Mouse (Mus musculus) MEL (cell line): Measurements from ENCODE around the gene Cpne2. TPM values are rescaled to one million over a fixed set of nuclear protein-coding genes. Genes with fewer than 3 reads are reported as not detected.

Experiments
- DNase-seq: peaks from one replicate; pipeline ENCODE4 v3.0.0; 2011; ENCODE audit warnings: low read depth, low spot score
- H3K27ac ChIP-seq: 2 replicates; pipeline ENCODE4 v1.5.1; 2012; ENCODE audit warnings: low read depth, mild to moderate bottlenecking, control low read depth, low read length, moderate library complexity; ENCODE audit not compliant: control insufficient read depth
- H3K27me3 ChIP-seq, 2 experiments: fragments of 150-350 bp in 1 of 2; sonication (generic) in 1 of 2; 2 replicates each; pipeline ENCODE4 v1.6.1; 2012; ENCODE audit warnings: low read length in 2 of 2, mild to moderate bottlenecking in 2 of 2, improper control_type of control experiment in 1 of 2, moderate library complexity in 1 of 2; ENCODE audit not compliant: insufficient read depth in 2 of 2, control insufficient read depth in 1 of 2
- H3K36me3 ChIP-seq, 2 experiments: 2 replicates each; pipeline ENCODE4 v1.6.1; 2012 to 2014; ENCODE audit warnings: low read length in 2 of 2, improper control_type of control experiment in 1 of 2, inconsistent platforms in 1 of 2, mild to moderate bottlenecking in 1 of 2; ENCODE audit not compliant: insufficient read depth in 2 of 2, control insufficient read depth in 1 of 2
- H3K4me1 ChIP-seq, 2 experiments: fragments of 150-350 bp in 1 of 2; sonication (generic) in 1 of 2; 2 replicates each; pipeline ENCODE4 v1.6.1; 2012; ENCODE audit warnings: low read length in 2 of 2, improper control_type of control experiment in 1 of 2, mild to moderate bottlenecking in 1 of 2; ENCODE audit not compliant: insufficient read depth in 2 of 2, control insufficient read depth in 1 of 2
- H3K4me3 ChIP-seq, 2 experiments: fragments of 150-350 bp in 1 of 2; sonication (generic) in 1 of 2; 2 replicates each; pipeline ENCODE4 v1.5.1; 2012; ENCODE audit warnings: low read depth in 2 of 2, low read length in 2 of 2, mild to moderate bottlenecking in 2 of 2, moderate library complexity in 2 of 2, control low read depth in 1 of 2, improper control_type of control experiment in 1 of 2; ENCODE audit not compliant: control insufficient read depth in 1 of 2, insufficient read depth in 1 of 2
- H3K79me2 ChIP-seq: 2 replicates; pipeline ENCODE4 v1.6.1; 2012; ENCODE audit warnings: mild to moderate bottlenecking, low read length, moderate library complexity; ENCODE audit not compliant: control insufficient read depth, poor library complexity, insufficient read depth
- H3K9ac ChIP-seq: 2 replicates; pipeline ENCODE4 v1.6.1; 2012; ENCODE audit warnings: low read depth, mild to moderate bottlenecking, control low read depth, low read length, moderate library complexity; ENCODE audit not compliant: control insufficient read depth, poor library complexity, severe bottlenecking
- H3K9me3 ChIP-seq: fragments of 150-350 bp; sonication (generic); replicated peaks from 2 replicates; pipeline ENCODE4 v1.6.1; 2012; ENCODE audit warnings: mild to moderate bottlenecking, low read length, improper control_type of control experiment, moderate library complexity; ENCODE audit not compliant: insufficient read depth
- BHLHE40 ChIP-seq: IDR thresholded peaks from 2 replicates; pipeline ENCODE4 v1.6.1; 2012; ENCODE audit warnings: low read depth, mild to moderate bottlenecking, inconsistent platforms, low read length, improper control_type of control experiment, borderline replicate concordance
- CTCF ChIP-seq, 3 experiments: IDR thresholded peaks in 2 of 3; conservative IDR thresholded peaks in 1 of 3; 2 replicates each; pipeline ENCODE4 v1.5.1; 2011 to 2012; ENCODE audit warnings: low read length in 3 of 3, low read depth in 2 of 3, mild to moderate bottlenecking in 2 of 3, improper control_type of control experiment in 1 of 3, inconsistent platforms in 1 of 3, mixed read lengths in 1 of 3, moderate library complexity in 1 of 3; ENCODE audit not compliant: control insufficient read depth in 1 of 3, insufficient read depth in 1 of 3, poor library complexity in 1 of 3, severe bottlenecking in 1 of 3
- ELF1 ChIP-seq: IDR thresholded peaks from 2 replicates; pipeline ENCODE4 v1.6.1; 2014; ENCODE audit warnings: low read depth, mild to moderate bottlenecking, inconsistent platforms, low read length, improper control_type of control experiment, moderate library complexity
- ETS1 ChIP-seq: IDR thresholded peaks from 2 replicates; pipeline ENCODE4 v1.6.1; 2012; ENCODE audit warnings: low read depth, mild to moderate bottlenecking, inconsistent platforms, low read length, improper control_type of control experiment, moderate library complexity
- GABPA ChIP-seq: IDR thresholded peaks from 2 replicates; pipeline ENCODE4 v1.6.1; 2012; ENCODE audit warnings: low read depth, mild to moderate bottlenecking, inconsistent platforms, low read length, improper control_type of control experiment, moderate library complexity
- HCFC1 ChIP-seq: IDR thresholded peaks from 2 replicates; pipeline ENCODE4 v1.6.1; 2012; ENCODE audit warnings: low read depth, mild to moderate bottlenecking, inconsistent platforms, low read length, improper control_type of control experiment, moderate library complexity
- KAT2A ChIP-seq: conservative IDR thresholded peaks from 2 replicates; pipeline ENCODE4 v1.6.1; 2012; ENCODE audit warnings: low read depth, low read length, improper control_type of control experiment, inconsistent platforms
- MAZ ChIP-seq: IDR thresholded peaks from 2 replicates; pipeline ENCODE4 v1.6.1; 2012; ENCODE audit warnings: low read depth, mild to moderate bottlenecking, inconsistent platforms, low read length, improper control_type of control experiment
- MEF2A ChIP-seq: IDR thresholded peaks from 2 replicates; pipeline ENCODE4 v1.6.1; 2014; ENCODE audit warnings: low read depth, mild to moderate bottlenecking, inconsistent platforms, low read length, improper control_type of control experiment; ENCODE audit not compliant: poor library complexity, insufficient replicate concordance, severe bottlenecking; ENCODE audit errors: extremely low read depth
- MXI1 ChIP-seq: IDR thresholded peaks from 2 replicates; pipeline ENCODE4 v1.6.1; 2011; ENCODE audit warnings: mild to moderate bottlenecking, low read depth, low read length, improper control_type of control experiment
- MYB ChIP-seq: IDR thresholded peaks from 2 replicates; pipeline ENCODE4 v1.6.1; 2011; ENCODE audit warnings: mild to moderate bottlenecking, low read depth, low read length, improper control_type of control experiment
- NELFE ChIP-seq: IDR thresholded peaks from 2 replicates; pipeline ENCODE4 v1.6.1; 2011; ENCODE audit warnings: low read depth, low read length, improper control_type of control experiment
- RAD21 ChIP-seq: IDR thresholded peaks from 2 replicates; pipeline ENCODE4 v1.6.1; 2011; ENCODE audit warnings: mild to moderate bottlenecking, low read depth, low read length, improper control_type of control experiment
- RCOR1 ChIP-seq: IDR thresholded peaks from 2 replicates; pipeline ENCODE4 v1.6.1; 2012; ENCODE audit warnings: low read depth, mild to moderate bottlenecking, inconsistent platforms, low read length, improper control_type of control experiment
- TCF12 ChIP-seq: IDR thresholded peaks from 2 replicates; pipeline ENCODE4 v1.6.1; 2014; ENCODE audit warnings: low read depth, mild to moderate bottlenecking, inconsistent platforms, low read length, improper control_type of control experiment, moderate library complexity
- USF2 ChIP-seq, 2 experiments: IDR thresholded peaks; 2 replicates each; pipeline ENCODE4 v1.6.1; 2011 to 2012; ENCODE audit warnings: improper control_type of control experiment in 2 of 2, low read length in 2 of 2, borderline replicate concordance in 1 of 2, inconsistent platforms in 1 of 2, low read depth in 1 of 2, mild to moderate bottlenecking in 1 of 2; ENCODE audit not compliant: insufficient read depth in 1 of 2
- ZC3H11A ChIP-seq: IDR thresholded peaks from 2 replicates; pipeline ENCODE4 v1.6.1; 2012; ENCODE audit warnings: low read depth, mild to moderate bottlenecking, inconsistent platforms, low read length, improper control_type of control experiment
- ZKSCAN1 ChIP-seq: IDR thresholded peaks from 2 replicates; pipeline ENCODE4 v1.6.1; 2012; ENCODE audit warnings: low read depth, mild to moderate bottlenecking, inconsistent platforms, low read length, improper control_type of control experiment, moderate library complexity
- ZMIZ1 ChIP-seq: IDR thresholded peaks from 2 replicates; pipeline ENCODE4 v1.6.1; 2012; ENCODE audit warnings: low read depth, mild to moderate bottlenecking, inconsistent platforms, low read length, improper control_type of control experiment, moderate library complexity
- ZNF384 ChIP-seq: IDR thresholded peaks from 2 replicates; pipeline ENCODE4 v1.6.1; 2012; ENCODE audit warnings: low read depth, mild to moderate bottlenecking, inconsistent platforms, low read length, improper control_type of control experiment
- polyA plus RNA-seq, 2 experiments: library from polyadenylated mRNA; stranded (reverse) in 1 of 2; unstranded in 1 of 2; fragments of >175 nt in 1 of 2; fragments of >200 nt in 1 of 2; gene quantifications; 2 replicates each; pipeline versions ENCODE4 v1.2.1 to v1.2.4; 2012; ENCODE audit warnings: low replicate concordance in 2 of 2, low read depth in 1 of 2; ENCODE audit not compliant: insufficient read length in 2 of 2, insufficient read depth in 1 of 2, missing spikeins in 1 of 2
- total RNA-seq: library from RNA; depleted of rRNA; stranded (reverse); fragments of 300-350 nt; gene quantifications from 2 replicates; pipeline ENCODE4 v1.2.3, GENCODE M21; 2012

Gene Cpne2
- total and polyA plus RNA-seq, 3 experiments = 19.1 to 29.7 TPM; not detected in 1

DNA sequence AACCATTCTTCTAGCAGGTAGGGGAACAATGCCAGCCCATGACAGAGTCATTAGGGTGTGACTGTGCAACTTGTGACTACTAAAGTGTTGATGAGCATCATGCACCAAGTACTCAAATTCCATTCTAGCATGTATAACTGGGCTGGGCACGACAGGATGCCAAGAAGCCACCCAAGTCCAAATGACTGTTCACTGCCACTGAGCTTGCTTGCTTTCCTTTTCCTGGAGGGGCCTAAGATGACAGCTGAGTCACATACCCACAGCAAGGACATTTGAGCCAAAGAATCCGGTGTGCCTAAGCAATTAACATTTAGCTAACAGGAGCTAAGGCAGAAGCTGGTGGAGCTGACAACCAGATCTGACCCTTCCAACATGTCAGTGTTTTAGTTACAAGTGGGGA lies 39.1 kb downstream of the Cpne2 start:
- no peak overlapping the region for H3K27ac ChIP-seq
- no peak overlapping the region for H3K9ac ChIP-seq
- H3K4me3 ChIP-seq = no peak overlapping the region
- TF ChIP-seq NELFE (no peak), ZKSCAN1 (no peak)
- no peaks in the 10 kb centered on the region for H3K27me3 ChIP-seq
- H3K79me2 ChIP-seq = no peaks in the 10 kb centered on the region
- no peak for DNase-seq
- no peaks in the 10 kb centered on the region; a peak in 1 of 4 replicates for H3K36me3 ChIP-seq
- no peaks in the 10 kb centered on the region for H3K9me3 ChIP-seq
- no peaks in the 10 kb centered on the region for H3K4me1 ChIP-seq

- Histone ChIP-seq H3K27me3 (no peaks in the 10 kb centered on the region), H3K36me3 (peaks cover 0 to 6% of the 10 kb centered on the region in 2 experiments; a peak in 1 of 4 replicates), H3K4me1 (no peaks in the 10 kb centered on the region), H3K4me3 (no peak overlapping the region), H3K9ac (no peak overlapping the region), H3K79me2 (no peaks in the 10 kb centered on the region), H3K27ac (no peak overlapping the region), H3K9me3 (no peaks in the 10 kb centered on the region)
- no peak for DNase-seq
- TF ChIP-seq ELF1 (no peak), MAZ (no peak), ETS1 (no peak), BHLHE40 (no peak)
- TF ChIP-seq, all 39 proteins: peak for 0
Measured at GRCm38 (mm10) chr8:94574159-94574907, 41.5 kb downstream of the Cpne2 start.

DNA sequence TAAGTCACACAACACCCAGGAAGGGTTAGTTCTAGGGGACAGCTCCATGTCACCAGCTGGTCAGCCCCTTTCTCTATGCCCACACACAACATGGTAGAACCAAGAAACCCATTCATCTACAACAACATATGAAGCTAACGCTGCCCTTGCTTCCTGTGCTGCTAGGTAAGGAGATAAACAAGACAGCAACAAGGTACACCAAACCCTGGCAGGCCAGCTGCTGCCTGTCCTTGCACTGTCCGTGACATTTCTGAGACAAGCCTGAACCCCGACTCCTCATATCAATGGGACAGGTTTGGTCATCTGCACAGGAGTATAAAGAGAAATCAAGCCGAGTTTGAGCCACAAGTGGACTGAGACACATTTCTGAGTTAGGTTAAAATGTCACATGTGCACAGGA lies 42.4 kb downstream of the Cpne2 start:
- Histone ChIP-seq H3K4me1 (no peaks in the 10 kb centered on the region), H3K79me2 (no peaks in the 10 kb centered on the region), H3K4me3 (no peak overlapping the region), H3K27ac (no peak overlapping the region)
- TF ChIP-seq CTCF (IDR thresholded peaks at IDR 0.05 in 2 of 3, conservative IDR thresholded peaks at IDR 0.05 in 1 of 3; ENCODE audit: control insufficient read depth in 1 of 3, insufficient read depth in 1 of 3, low read depth in 2 of 3, low read length in 3 of 3, poor library complexity in 1 of 3, severe bottlenecking in 1 of 3) = no peak
- TF ChIP-seq TCF12 = no peak
- no peak for TF ChIP-seq GABPA
- TF ChIP-seq HCFC1 = no peak
- no peak for TF ChIP-seq KAT2A
- TF ChIP-seq MXI1 = no peak
- no peak for TF ChIP-seq ZMIZ1
- no peak for TF ChIP-seq ZKSCAN1
- no peak for TF ChIP-seq MEF2A
- TF ChIP-seq USF2 (IDR thresholded peaks at IDR 0.05; ENCODE audit: borderline replicate concordance in 1 of 2, insufficient read depth in 1 of 2, low read depth in 1 of 2, low read length in 2 of 2) = no peak
- no peak for TF ChIP-seq ZNF384
- TF ChIP-seq BHLHE40 = no peak
- TF ChIP-seq RCOR1 = no peak
- TF ChIP-seq ZC3H11A = no peak
- TF ChIP-seq ELF1 = no peak
- no peak for TF ChIP-seq MYB
- no peak for TF ChIP-seq RAD21
- TF ChIP-seq, all 39 proteins: peak for 0
- H3K27me3 ChIP-seq = no peaks in the 10 kb centered on the region
- peaks cover 0 to 8% of the 10 kb centered on the region in 2 experiments; a peak in 2 of 4 replicates for H3K36me3 ChIP-seq
- H3K9ac ChIP-seq = no peak overlapping the region
- DNase-seq = no peak
- no peaks in the 10 kb centered on the region for H3K9me3 ChIP-seq
